Mouse (Mus musculus) spleen, adult 18-20 months (tissue): ENCODE results near the gene Dnajc3.

ENCODE experiments used
- DNase-seq, 2 experiments: peaks; one replicate each; pipeline ENCODE4 v3.0.0; 2022; ENCODE audit warnings: mixed read lengths in 2 of 2

The Dnajc3 gene

GRCm38 (mm10) chr14:118937533-118938492 lies at the start of gene Dnajc3:
Dnajc3 (plus strand) TSS chr14:118937976.
- DNase-seq: peak; percentile 98 to 99

GRCm38 (mm10) chr14:118890101-118890500 lies 47.7 kb upstream of the Dnajc3 start:
- no peak for DNase-seq

DNA sequence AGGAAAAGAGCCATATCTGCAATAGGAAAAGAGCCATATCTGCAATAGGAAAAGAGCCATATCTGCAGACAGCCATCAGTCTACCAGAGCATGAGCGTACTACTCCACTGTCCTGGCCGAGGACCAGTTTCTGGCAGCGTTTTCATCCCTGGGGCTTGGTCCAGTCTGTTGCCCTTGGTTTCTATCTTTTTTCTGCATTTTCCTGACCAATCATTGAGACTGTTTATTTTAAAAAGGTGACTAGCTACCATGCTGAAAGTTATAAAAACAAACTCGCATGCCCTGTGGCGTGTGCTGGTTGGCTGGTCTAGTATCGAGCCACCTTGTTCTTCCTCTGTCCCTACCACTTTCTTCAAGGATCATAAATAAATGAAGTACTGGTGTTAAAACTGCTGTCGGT lies 42.5 kb upstream of the Dnajc3 start:
- no peak for DNase-seq

DNA sequence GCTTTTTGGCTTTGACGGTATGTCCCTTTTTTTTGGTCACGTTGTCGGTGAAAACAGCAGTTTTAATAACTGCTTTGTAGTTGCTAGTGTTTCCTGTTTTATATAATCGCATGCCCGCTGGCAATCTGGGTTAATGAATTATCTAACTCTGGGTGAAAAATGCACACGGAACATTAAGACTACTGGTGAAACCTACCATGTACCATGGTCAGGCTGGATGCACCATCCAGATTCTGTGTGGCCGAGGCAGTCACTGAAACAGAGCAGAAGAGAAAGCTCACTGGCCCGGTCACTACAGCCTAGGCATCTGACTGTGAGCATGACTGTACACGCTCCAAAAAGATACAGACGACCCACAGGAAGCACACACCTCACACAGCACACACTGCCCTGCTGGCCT lies 42.1 kb upstream of the Dnajc3 start:
- DNase-seq: no peak

- no peak for DNase-seq
These were observed 37.8 kb upstream of the Dnajc3 start for GRCm38 (mm10) chr14:118899940-118900339.

DNA sequence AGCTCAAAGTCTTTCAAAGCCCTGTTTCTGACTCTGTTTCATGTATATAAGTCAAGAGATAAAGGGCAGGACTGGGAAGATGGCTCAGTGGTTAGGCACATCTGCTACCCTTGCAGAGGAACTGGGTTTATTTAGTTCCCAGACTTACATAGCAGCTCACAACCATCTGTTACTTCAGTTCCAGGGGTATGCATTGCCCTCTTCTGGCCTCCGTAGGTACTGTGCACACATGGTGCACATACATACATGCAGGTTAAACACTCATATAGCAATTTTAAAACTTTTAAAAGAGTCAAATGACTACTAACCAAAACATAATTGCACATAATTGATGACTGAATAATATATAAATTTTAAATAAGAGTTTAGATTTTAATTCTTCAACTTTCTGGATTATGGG lies 36.9 kb upstream of the Dnajc3 start:
- no peak for DNase-seq

DNA sequence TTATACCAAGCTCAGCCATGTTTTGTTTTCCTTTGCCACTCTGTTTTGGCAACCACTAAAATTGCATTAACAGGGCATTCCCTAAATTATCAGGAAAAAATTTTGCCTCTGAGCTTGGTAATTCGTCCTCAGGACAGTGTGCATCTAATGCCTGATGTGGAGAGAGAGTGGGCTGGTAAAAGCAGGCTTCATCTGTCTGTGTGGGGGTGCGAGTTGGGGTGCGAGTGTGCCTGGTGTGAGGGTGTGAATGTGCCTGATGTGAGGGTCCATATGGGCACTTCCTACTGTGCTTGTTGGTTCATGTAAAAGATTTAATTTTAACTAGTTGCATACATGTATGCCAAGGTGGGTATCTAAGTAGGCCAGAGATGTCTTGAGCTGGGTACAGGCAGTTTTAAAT lies 34.4 kb upstream of the Dnajc3 start:
- DNase-seq: no peak

- no peak for DNase-seq
These were observed 33.8 kb upstream of the Dnajc3 start for GRCm38 (mm10) chr14:118903867-118904562.

GRCm38 (mm10) chr14:118907592-118907991 lies 30.2 kb upstream of the Dnajc3 start:
- no peak for DNase-seq

- no peak for DNase-seq
These were observed 27.9 kb upstream of the Dnajc3 start for GRCm38 (mm10) chr14:118909872-118910271.

DNA sequence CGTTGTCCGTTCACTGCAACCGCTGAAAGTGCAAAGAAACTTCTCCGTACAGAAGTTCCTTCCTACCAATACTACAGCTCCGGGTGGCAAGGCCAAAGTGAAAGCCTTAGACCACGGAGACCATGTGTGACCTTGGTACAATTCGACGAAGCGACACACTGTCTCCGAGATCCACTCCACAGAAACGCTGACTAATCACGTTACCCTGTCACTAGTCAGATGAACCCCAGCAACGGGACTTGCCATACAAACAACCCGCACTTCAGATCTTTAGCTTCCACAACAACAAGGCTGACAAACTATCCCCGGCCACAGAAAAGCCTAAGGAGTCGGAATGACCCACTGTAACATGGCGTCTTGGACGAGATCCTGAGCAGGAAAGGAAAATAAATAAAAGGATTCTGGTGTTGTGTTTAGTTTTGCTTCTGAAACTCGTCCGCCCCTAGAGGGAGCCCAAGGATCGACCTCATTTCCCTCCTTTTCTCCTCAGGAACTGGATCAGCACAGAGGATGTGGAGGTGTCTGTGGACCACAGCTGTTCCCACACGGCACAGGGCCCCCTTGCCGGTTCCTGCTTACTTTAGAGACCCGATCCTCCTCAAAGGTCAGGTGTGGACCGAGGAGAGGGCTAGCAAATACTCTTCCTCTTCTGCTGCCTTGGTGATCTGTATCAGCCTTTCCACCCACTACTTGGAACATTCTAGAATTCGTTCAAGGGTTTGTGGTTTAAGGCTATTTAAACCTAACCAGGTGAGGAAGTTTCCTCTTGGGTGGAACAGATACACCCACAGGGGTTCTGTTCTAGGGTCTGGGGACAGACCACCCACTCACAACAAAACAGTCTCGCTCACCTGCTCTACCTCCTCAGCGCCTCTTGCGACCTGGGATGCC lies 27.2 kb upstream of the Dnajc3 start:
- DNase-seq: peak in 1 of 2 experiments; percentile 50

DNA sequence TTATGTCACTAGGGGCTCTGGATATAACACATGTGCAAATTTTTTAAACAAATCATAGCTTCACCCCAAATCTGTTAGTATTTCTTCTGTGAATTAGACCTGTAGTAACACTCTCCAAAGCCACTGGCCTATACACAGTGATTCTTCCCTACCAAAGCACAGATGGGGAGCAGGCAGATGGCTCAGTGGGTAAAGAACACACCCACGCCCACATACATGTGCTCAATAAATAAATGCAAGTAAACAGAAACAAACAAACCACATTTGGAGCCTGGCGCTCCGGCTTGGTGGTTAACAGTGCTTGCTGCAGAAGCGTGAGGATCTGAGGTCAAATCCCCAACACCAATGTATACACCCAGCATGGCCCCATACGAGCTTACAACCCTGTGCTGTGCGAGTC lies 26.3 kb upstream of the Dnajc3 start:
- DNase-seq: no peak

- no peak for DNase-seq
These were observed 24.1 kb upstream of the Dnajc3 start for GRCm38 (mm10) chr14:118913651-118914050.

GRCm38 (mm10) chr14:118919025-118919424 lies 18.8 kb upstream of the Dnajc3 start:
- DNase-seq: no peak

DNA sequence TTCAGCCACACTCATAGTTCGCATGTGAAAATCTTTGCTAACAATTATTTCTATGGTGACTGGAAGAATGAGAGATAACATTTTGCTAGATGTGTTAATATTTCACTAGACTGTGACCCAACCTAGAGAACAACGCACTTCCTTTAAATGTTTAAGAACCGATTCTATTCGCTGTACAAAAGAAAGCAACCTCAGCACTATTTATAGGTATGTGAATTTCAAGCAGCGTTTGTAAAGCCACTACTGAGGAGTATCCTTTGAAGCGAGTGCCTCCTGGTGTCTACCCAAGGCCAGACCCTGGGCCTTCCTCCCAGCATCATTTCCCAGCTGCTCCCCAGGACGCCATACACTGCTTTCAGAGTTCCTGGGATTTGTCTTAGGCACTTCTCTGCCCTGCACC lies 17.1 kb upstream of the Dnajc3 start:
- no peak for DNase-seq

GRCm38 (mm10) chr14:118922251-118922650 lies 15.5 kb upstream of the Dnajc3 start:
- DNase-seq: no peak

DNA sequence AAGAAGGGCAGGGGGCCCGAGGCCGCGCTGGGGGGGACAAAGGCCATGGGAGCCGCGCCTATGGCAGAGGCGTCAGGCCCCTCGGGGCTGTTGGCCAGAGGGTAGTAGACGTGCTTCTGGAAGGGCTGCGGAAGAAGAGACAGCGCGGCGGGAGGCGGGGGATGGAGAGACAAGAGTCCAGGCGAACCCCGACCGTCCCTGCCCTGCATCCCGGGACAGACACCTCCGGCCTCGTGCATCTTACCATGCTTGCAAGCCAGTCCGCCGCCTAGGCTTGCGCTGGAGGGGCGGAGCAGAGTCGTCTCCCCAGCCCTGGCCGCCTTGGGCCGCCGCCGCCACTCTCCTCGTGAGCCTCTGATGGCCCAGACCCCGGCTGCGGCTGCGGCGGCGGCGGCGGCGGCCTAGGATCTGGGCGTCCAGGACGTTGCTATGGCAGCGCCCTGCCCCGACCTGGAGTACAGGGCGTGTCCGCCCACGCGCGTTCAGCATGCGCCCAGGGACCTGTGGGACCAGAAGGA lies 15.1 kb upstream of the Dnajc3 start:
- DNase-seq: no peak

GRCm38 (mm10) chr14:118924673-118925615 lies 12.8 kb upstream of the Dnajc3 start, which contains the start of gene Dzip1:
Dzip1 (minus strand) TSS chr14:118925460.
- peak; percentile 16 to 32 for DNase-seq

GRCm38 (mm10) chr14:118928565-118928964 lies 9.2 kb upstream of the Dnajc3 start:
- no peak for DNase-seq

DNA sequence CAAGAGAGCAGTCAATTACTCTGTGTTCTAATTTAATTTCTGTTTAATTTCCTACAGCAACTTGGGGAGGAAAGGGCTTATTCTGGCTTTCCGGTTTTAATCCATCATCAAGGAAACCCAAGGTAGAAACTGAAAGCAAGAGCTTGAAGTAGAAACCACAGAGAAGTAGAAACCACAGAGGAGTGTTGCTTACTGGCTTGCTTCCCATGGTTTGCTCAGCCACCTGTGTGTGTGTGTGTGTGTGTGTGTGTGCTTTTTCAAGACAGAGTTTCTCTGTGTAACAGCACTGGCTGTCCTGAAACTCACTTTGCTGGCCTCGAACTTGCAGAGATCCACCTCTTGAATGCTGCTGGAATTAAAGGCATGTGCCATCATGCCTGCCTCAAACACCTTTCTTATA lies 8.0 kb upstream of the Dnajc3 start:
- peak; percentile 19 to 43 for DNase-seq

DNA sequence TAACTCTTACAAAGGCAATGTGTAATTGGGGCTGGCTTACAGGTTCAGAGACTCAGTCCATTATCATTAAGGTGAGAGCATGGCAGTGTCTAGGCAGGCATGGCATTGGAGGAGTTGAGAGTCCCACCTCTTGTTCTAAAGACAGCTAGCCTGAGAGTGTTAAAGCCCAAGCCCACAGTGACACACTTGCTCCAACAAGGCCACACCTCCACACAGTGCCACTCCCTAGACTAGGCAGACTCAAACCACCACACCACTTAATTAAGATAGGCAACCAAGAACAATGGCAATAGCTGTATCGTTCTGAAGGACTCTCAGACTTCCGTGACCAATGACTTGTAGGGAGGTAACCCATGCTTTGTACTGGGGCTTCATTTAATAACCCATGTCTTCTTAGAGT lies 7.0 kb upstream of the Dnajc3 start:
- no peak for DNase-seq
